Mouse (Mus musculus) liver, postnatal 0 days (tissue): ENCODE measurements around the gene Cep295. TPM values are rescaled to one million over a fixed set of nuclear protein-coding genes. Genes with fewer than 3 reads are reported as not detected.
"Not testable (repeated sequence)": the region's sequence is repeated elsewhere in the genome, so short reads cannot be mapped to it uniquely, and the experiment has no call there.

Experiments
- ATAC-seq: fragments of 200-750 bp; cut with Nextera tagmentation; 2 replicates; pipeline ENCODE4 v1.8.0; 2017; ENCODE audit warnings: mild to moderate bottlenecking, moderate library complexity
- DNase-seq: peaks from one replicate; pipeline ENCODE4 v3.0.0-alpha.2; 2016
- H3K27ac ChIP-seq: fragments of 300-500 bp; sonication (generic); 2 replicates; pipeline ENCODE4 v1.5.1; 2014; ENCODE audit warnings: antibody characterized with exemption, moderate library complexity, mild to moderate bottlenecking, low read depth
- H3K27me3 ChIP-seq: fragments of 300-500 bp; sonication (generic); 2 replicates; pipeline ENCODE4 v1.6.1; 2014; ENCODE audit warnings: low read length, control low read depth, mixed read lengths; ENCODE audit not compliant: insufficient read depth
- H3K36me3 ChIP-seq: fragments of 300-500 bp; sonication (generic); replicated peaks from 2 replicates; pipeline ENCODE4 v1.6.1; 2014; ENCODE audit warnings: mild to moderate bottlenecking, control low read depth, low read length, moderate library complexity, mixed read lengths; ENCODE audit not compliant: insufficient read depth
- H3K4me1 ChIP-seq: fragments of 300-500 bp; sonication (generic); 2 replicates; pipeline ENCODE4 v1.6.1; 2014; ENCODE audit warnings: antibody characterized with exemption, mild to moderate bottlenecking, control low read depth; ENCODE audit not compliant: insufficient read depth
- H3K4me2 ChIP-seq: fragments of 300-500 bp; sonication (generic); 2 replicates; pipeline ENCODE4 v1.6.1; 2014; ENCODE audit warnings: low read depth, mild to moderate bottlenecking, low read length, moderate library complexity, mixed read lengths
- H3K4me3 ChIP-seq: fragments of 300-500 bp; sonication (generic); 2 replicates; pipeline ENCODE4 v1.5.1; 2014; ENCODE audit warnings: low read depth, low read length
- H3K9ac ChIP-seq: fragments of 300-500 bp; sonication (generic); replicated peaks from 2 replicates; pipeline ENCODE4 v1.6.1; 2014; ENCODE audit warnings: mild to moderate bottlenecking, moderate library complexity
- H3K9me3 ChIP-seq: fragments of 300-500 bp; sonication (generic); 2 replicates; pipeline ENCODE4 v1.6.1; 2016; ENCODE audit warnings: mild to moderate bottlenecking, control low read depth, low read length, mixed read lengths
- CTCF ChIP-seq: sonication (generic); IDR thresholded peaks from 2 replicates; pipeline ENCODE4 v1.5.1; 2016; ENCODE audit warnings: antibody characterized with exemption, low read depth
- EP300 ChIP-seq: IDR thresholded peaks from 2 replicates; pipeline ENCODE4 v1.6.1; 2016; ENCODE audit warnings: antibody characterized with exemption, low read depth, mild to moderate bottlenecking
- WGBS: fragments of 180-500 bp; shearing (Covaris S2); extraction: QIAGEN DNeasy Blood & Tissue Kit; methylation state at CpG from one replicate; pipeline ENCODE4 v1.1.7; 2014; ENCODE audit not compliant: insufficient replicate concordance; 5-methylcytosine and 5-hydroxymethylcytosine counted together
- polyA plus RNA-seq: library from polyadenylated mRNA; unstranded; fragments of >200 nt; fragmentation: Nextera tagmentation; extraction: Ambion mirVana; gene quantifications from 2 replicates; pipeline ENCODE4 v1.2.1, GENCODE M21; 2015

Cep295 gene
- polyA plus RNA-seq, 1 experiment from 2014 or later, result 4.8 TPM

GRCm38 (mm10) chr9:15302006-15302405, 55.6 kb downstream of the Cep295 start:
- DNase-seq, H3K36me3 ChIP-seq, H3K4me1 ChIP-seq, ATAC-seq, H3K4me3 ChIP-seq, H3K27me3 ChIP-seq, H3K9ac ChIP-seq, H3K4me2 ChIP-seq, H3K9me3 ChIP-seq: not testable (repeated sequence)
- WGBS, result 71% methylated on average over 6 of the region's 6 CpGs
- H3K27ac ChIP-seq, result peak overlapping the region; percentile 82
- peak; percentile 32 for TF ChIP-seq CTCF

GRCm38 (mm10) chr9:15301399-15301798, 56.2 kb downstream of the Cep295 start:
- H3K27ac ChIP-seq, result peak overlapping the region; percentile 82
- H3K36me3 ChIP-seq, result peaks cover 2% of the 10 kb centered on the region; the same call in 1 of the 2 replicates
- peak overlapping the region; percentile 23 for H3K4me3 ChIP-seq
- peak; percentile 70 for TF ChIP-seq EP300
- no peak for TF ChIP-seq CTCF
- peak overlapping the region; percentile 35; the same call in 1 of the 2 replicates for H3K9ac ChIP-seq
- H3K4me1 ChIP-seq, result 0 out of 2 replicates have a peak, but pooled peaks cover 5% of the 10 kb centered on the region
- WGBS, result 20% methylated on average over 6 of the region's 6 CpGs
- H3K9me3 ChIP-seq, result no peaks in the 10 kb centered on the region
- peak; percentile 57 for ATAC-seq
- peak overlapping the region; percentile 58 for H3K4me2 ChIP-seq
- no peaks in the 10 kb centered on the region for H3K27me3 ChIP-seq
- DNase-seq, result peak; percentile 61

GRCm38 (mm10) chr9:15300056-15300455, 57.5 kb downstream of the Cep295 start:
- Histone ChIP-seq H3K27me3 (no peaks in the 10 kb centered on the region), H3K4me3 (no peak overlapping the region), H3K9me3 (no peaks in the 10 kb centered on the region), H3K4me1 (0 out of 2 replicates have a peak, but pooled peaks cover 5% of the 10 kb centered on the region), H3K4me2 (no peak overlapping the region), H3K9ac (no peak overlapping the region), H3K27ac (no peak overlapping the region), H3K36me3 (peaks cover 2% of the 10 kb centered on the region; the same call in 1 of the 2 replicates)
- WGBS, result 71% methylated on average over 5 of the region's 5 CpGs
- DNase-seq, result no peak
- TF ChIP-seq EP300 (no peak), CTCF (no peak)
- ATAC-seq, result no peak

- DNase-seq, result no peak
- WGBS, result 31% methylated on average over 2 of the region's 2 CpGs
These were observed 59.1 kb downstream of the Cep295 start for GRCm38 (mm10) chr9:15298451-15298850.

GRCm38 (mm10) chr9:15297112-15297511, 60.5 kb downstream of the Cep295 start:
- 83% methylated on average over 7 of the region's 7 CpGs for WGBS

More at GRCm38 (mm10) chr9:15298451-15298850, 59.1 kb downstream of the Cep295 start:
- Histone ChIP-seq H3K4me2 (no peak overlapping the region), H3K4me1 (0 out of 2 replicates have a peak, but pooled peaks cover 5% of the 10 kb centered on the region), H3K27ac (no peak overlapping the region), H3K27me3 (no peaks in the 10 kb centered on the region), H3K9me3 (no peaks in the 10 kb centered on the region), H3K4me3 (no peak overlapping the region), H3K9ac (no peak overlapping the region), H3K36me3 (peaks cover 2% of the 10 kb centered on the region; the same call in 1 of the 2 replicates)
- TF ChIP-seq CTCF (no peak), EP300 (no peak)
- no peak for ATAC-seq

GRCm38 (mm10) chr9:15289251-15289650, 68.3 kb downstream of the Cep295 start:
- ATAC-seq (peak; percentile 84), DNase-seq (no peak)
- Histone ChIP-seq H3K27me3 (no peaks in the 10 kb centered on the region), H3K9ac (no peak overlapping the region), H3K9me3 (no peaks in the 10 kb centered on the region), H3K36me3 (peaks cover 15% of the 10 kb centered on the region; the same call in 1 of the 2 replicates), H3K27ac (no peak overlapping the region), H3K4me2 (no peak overlapping the region), H3K4me3 (no peak overlapping the region), H3K4me1 (peaks cover 6% of the 10 kb centered on the region; the same call in 1 of the 2 replicates)
- 32% methylated on average over 6 of the region's 6 CpGs for WGBS
- peak; percentile 94 for TF ChIP-seq EP300
- no peak for TF ChIP-seq CTCF

More at GRCm38 (mm10) chr9:15297112-15297511, 60.5 kb downstream of the Cep295 start:
- H3K36me3 ChIP-seq, result peaks cover 2% of the 10 kb centered on the region; the same call in 1 of the 2 replicates
- 0 out of 2 replicates have a peak, but pooled peaks cover 5% of the 10 kb centered on the region for H3K4me1 ChIP-seq
- H3K27me3 ChIP-seq, result no peaks in the 10 kb centered on the region
- no peak overlapping the region for H3K27ac ChIP-seq
- ATAC-seq (no peak), DNase-seq (no peak)
- no peak overlapping the region for H3K4me3 ChIP-seq
- no peaks in the 10 kb centered on the region for H3K9me3 ChIP-seq
- H3K9ac ChIP-seq, result no peak overlapping the region
- no peak for TF ChIP-seq EP300
- no peak for TF ChIP-seq CTCF
- no peak overlapping the region for H3K4me2 ChIP-seq
